Mouse (Mus musculus) olfactory bulb, adult 2 months (tissue): ENCODE measurements at regions not wholly inside any gene's neighbourhood (a gene's known extent, or its start where the extent isn't known, plus 50 kb on each side); places are given as distances from the start of the nearest gene placed in this dataset.

Source experiments
- H3K27ac ChIP-seq: fragments of 200-500 bp; 2 replicates; pipeline ENCODE4 v1.5.1; 2012; ENCODE audit warnings: low read depth, low read length; ENCODE audit not compliant: insufficient read depth
- H3K4me1 ChIP-seq: fragments of 200-500 bp; 2 replicates; pipeline ENCODE4 v1.6.1; 2012; ENCODE audit warnings: low read length; ENCODE audit not compliant: control insufficient read depth, insufficient read depth
- H3K4me3 ChIP-seq: fragments of 200-500 bp; 2 replicates; pipeline ENCODE4 v1.5.1; 2012; ENCODE audit warnings: mild to moderate bottlenecking, low read depth, low read length, moderate library complexity; ENCODE audit not compliant: insufficient read depth
- CTCF ChIP-seq: fragments of 200-500 bp; IDR thresholded peaks from 2 replicates; pipeline ENCODE4 v1.5.1; 2012; ENCODE audit warnings: low read depth, mild to moderate bottlenecking, low read length, moderate library complexity; ENCODE audit not compliant: insufficient read depth
- POLR2A ChIP-seq: fragments of 200-500 bp; IDR thresholded peaks from 2 replicates; pipeline ENCODE4 v1.6.1; 2012; ENCODE audit warnings: mild to moderate bottlenecking, low read depth, low read length, moderate library complexity; ENCODE audit not compliant: insufficient read depth
- WGBS: fragments of 180-500 bp; shearing (Covaris S2); methylation state at CpG from one replicate; pipeline ENCODE4 v1.1.7; 2018; 5-methylcytosine and 5-hydroxymethylcytosine counted together

GRCm38 (mm10) chr12:92233650-92234408, 384.9 kb upstream of the Sel1l start:
- Histone ChIP-seq H3K27ac (no peak overlapping the region), H3K4me1 (no peaks in the 10 kb centered on the region), H3K4me3 (no peak overlapping the region)
- no peak for TF ChIP-seq CTCF
- no peak for TF ChIP-seq POLR2A
- WGBS, result 93% methylated on average over 3 of the region's 3 CpGs

DNA sequence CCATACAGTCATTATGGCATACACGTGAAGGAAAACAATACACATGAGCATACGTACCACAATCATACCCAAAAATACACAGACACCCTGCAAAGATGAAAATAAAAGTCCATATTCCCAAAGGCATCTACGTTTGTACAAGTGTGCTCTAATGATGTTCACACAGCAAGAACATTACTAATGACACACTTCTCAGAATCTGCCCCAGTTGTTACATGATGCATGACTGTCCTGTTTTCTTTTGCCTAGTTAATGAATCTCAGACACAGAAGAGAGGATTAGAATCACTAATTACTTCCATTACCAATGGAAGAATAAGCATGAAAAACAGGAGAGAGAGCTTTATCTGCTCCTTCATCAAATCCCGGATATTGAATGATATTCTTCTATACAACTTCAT, 379.6 kb upstream of the Sel1l start:
- no peak overlapping the region for H3K27ac ChIP-seq

GRCm38 (mm10) chr12:92203351-92203750, 354.4 kb upstream of the Sel1l start:
- H3K4me3 ChIP-seq, result no peak overlapping the region
- no peaks in the 10 kb centered on the region for H3K4me1 ChIP-seq
- no peak for TF ChIP-seq CTCF
- no peak for TF ChIP-seq POLR2A
- WGBS, result 89% methylated on average over 4 of the region's 4 CpGs
- H3K27ac ChIP-seq, result no peak overlapping the region

More for the DNA sequence above, 379.6 kb upstream of the Sel1l start:
- H3K4me3 ChIP-seq, result no peak overlapping the region
- 71% methylated on average over 4 of the region's 4 CpGs for WGBS
- TF ChIP-seq POLR2A (no peak), CTCF (no peak)
- H3K4me1 ChIP-seq, result no peaks in the 10 kb centered on the region

- WGBS, result 69% methylated on average over 1 of the region's 1 CpGs
- Histone ChIP-seq H3K27ac (no peak overlapping the region), H3K4me3 (no peak overlapping the region), H3K4me1 (no peaks in the 10 kb centered on the region)
- TF ChIP-seq POLR2A (no peak), CTCF (no peak)
Observed at GRCm38 (mm10) chr12:92200602-92201001, 351.6 kb upstream of the Sel1l start.

DNA sequence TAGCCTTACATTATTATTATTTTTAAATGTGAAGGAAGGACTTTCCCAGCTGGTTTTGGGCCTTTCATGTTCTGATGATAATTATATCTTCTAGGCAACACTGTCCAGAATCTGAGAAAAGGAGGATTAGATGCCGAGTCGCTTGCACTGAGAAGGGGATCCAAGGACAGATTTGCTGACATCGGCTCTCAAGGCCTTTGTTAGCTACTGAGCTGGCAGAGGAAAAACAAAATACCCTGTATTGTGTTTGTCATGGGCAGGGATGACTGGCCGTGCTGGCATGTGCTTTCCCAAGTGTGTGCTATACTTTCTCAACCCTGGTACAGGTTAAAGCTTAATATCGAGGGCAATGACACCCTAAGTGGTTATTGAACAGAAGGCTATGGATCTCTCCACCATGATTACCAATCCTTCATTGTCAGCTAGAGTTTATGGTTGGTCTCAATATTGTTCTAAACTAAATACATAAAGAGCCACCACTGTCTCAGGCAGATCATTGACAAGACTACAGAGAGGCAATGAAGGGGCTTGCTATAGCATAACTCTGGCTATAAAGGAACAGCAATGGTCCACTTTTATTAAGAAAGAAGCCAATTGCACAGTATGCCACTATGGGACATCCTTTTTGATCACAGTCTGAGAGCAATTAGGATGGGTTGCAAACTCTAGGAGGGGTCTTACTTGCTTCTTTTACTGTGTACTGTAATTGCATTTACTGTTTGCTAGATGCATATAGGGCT, 350.0 kb upstream of the Sel1l start:
- Histone ChIP-seq H3K27ac (no peak overlapping the region), H3K4me1 (no peaks in the 10 kb centered on the region), H3K4me3 (no peak overlapping the region)
- no peak for TF ChIP-seq POLR2A
- TF ChIP-seq CTCF, result no peak
- WGBS, result 37% methylated on average over 5 of the region's 5 CpGs

DNA sequence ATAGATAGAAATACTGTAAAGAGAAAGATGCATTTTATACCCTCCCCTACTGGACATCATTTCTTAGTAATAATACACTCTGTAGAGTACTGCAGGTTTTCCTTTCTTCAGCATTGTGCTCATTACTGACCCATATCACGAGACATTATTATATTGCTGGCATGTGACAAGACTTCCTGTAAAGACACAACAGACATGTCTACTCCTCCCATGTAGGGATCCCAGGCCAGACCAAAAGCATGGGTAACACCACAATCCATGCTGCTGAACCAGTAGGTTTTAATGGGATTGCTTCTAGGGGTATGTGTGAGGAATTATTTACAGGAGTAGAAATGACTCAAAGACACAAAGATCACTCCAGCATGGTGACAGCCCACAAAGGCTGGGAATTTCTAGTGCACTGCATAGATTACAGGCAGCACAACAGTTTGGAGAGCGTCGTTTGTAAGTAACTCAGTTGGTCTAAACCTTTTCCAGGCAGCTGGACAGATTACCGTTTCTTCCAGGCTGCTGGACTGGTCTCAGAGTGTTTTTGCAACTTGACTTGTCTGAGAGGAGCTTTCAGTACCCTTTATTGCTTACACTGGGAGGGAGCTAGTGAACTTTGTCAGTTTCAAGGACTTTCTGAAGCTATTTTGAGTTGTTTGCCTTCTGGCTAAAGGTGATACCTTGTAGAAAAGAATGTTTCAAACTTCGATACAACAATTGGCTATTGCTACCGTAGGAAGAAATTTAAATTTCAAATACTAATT, 345.2 kb upstream of the Sel1l start:
- H3K4me3 ChIP-seq, result no peak overlapping the region
- no peak for TF ChIP-seq CTCF
- no peak for TF ChIP-seq POLR2A
- WGBS, result 91% methylated on average over 6 of the region's 6 CpGs
- no peak overlapping the region for H3K27ac ChIP-seq
- H3K4me1 ChIP-seq, result no peaks in the 10 kb centered on the region

GRCm38 (mm10) chr12:92193199-92193933, 344.4 kb upstream of the Sel1l start:
- Histone ChIP-seq H3K4me1 (no peaks in the 10 kb centered on the region), H3K27ac (no peak overlapping the region)
- 95% methylated on average over 8 of the region's 8 CpGs for WGBS

GRCm38 (mm10) chr12:92189022-92189421, 340.1 kb upstream of the Sel1l start:
- TF ChIP-seq POLR2A (no peak), CTCF (no peak)
- H3K4me3 ChIP-seq, result no peak overlapping the region
- H3K27ac ChIP-seq, result no peak overlapping the region
- H3K4me1 ChIP-seq, result no peaks in the 10 kb centered on the region

More at GRCm38 (mm10) chr12:92193199-92193933, 344.4 kb upstream of the Sel1l start:
- TF ChIP-seq POLR2A, result no peak
- no peak overlapping the region for H3K4me3 ChIP-seq
